Mouse (Mus musculus) heart, embryonic 14.5 days (tissue): ENCODE measurements at regions not wholly inside any gene's neighbourhood (a gene's known extent, or its start where the extent isn't known, plus 50 kb on each side); places are given as distances from the start of the nearest gene placed in this dataset.

ENCODE experiments used
- ATAC-seq: fragments of 200-750 bp; cut with Nextera tagmentation; 2 replicates; pipeline ENCODE4 v1.8.0; 2017; ENCODE audit warnings: low read depth, moderate TSS enrichment; ENCODE audit not compliant: insufficient number of reproducible peaks, insufficient read depth, low FRiP score
- H3K27ac ChIP-seq, 2 experiments: fragments of 200-500 bp in 1 of 2; fragments of 300-500 bp in 1 of 2; sonication (generic) in 1 of 2; replicated peaks in 1 of 2; 2 replicates each; pipeline ENCODE4 v1.5.1; 2012 to 2014; ENCODE audit warnings: low read depth in 2 of 2, low read length in 2 of 2, control low read depth in 1 of 2, mild to moderate bottlenecking in 1 of 2, mixed read lengths in 1 of 2; ENCODE audit not compliant: control insufficient read depth in 1 of 2, insufficient read depth in 1 of 2
- H3K27me3 ChIP-seq: fragments of 300-500 bp; sonication (generic); 2 replicates; pipeline ENCODE4 v1.6.1; 2014; ENCODE audit warnings: mild to moderate bottlenecking, low read length, control low read depth; ENCODE audit not compliant: control insufficient read depth, insufficient read depth
- H3K36me3 ChIP-seq: fragments of 300-500 bp; sonication (generic); 2 replicates; pipeline ENCODE4 v1.6.1; 2014; ENCODE audit warnings: mild to moderate bottlenecking, control low read depth, low read length, mixed read lengths; ENCODE audit not compliant: control insufficient read depth, insufficient read depth
- H3K4me1 ChIP-seq, 2 experiments: fragments of 200-500 bp in 1 of 2; fragments of 300-500 bp in 1 of 2; sonication (generic) in 1 of 2; 2 replicates each; pipeline ENCODE4 v1.6.1; 2012 to 2014; ENCODE audit warnings: low read length in 2 of 2, control low read depth in 1 of 2, mixed read lengths in 1 of 2; ENCODE audit not compliant: control insufficient read depth in 2 of 2, insufficient read depth in 2 of 2
- H3K4me2 ChIP-seq: fragments of 300-500 bp; sonication (generic); 2 replicates; pipeline ENCODE4 v1.6.1; 2014; ENCODE audit warnings: mild to moderate bottlenecking, low read length
- H3K4me3 ChIP-seq, 2 experiments: fragments of 200-500 bp in 1 of 2; fragments of 300-500 bp in 1 of 2; sonication (generic) in 1 of 2; 2 replicates each; pipeline ENCODE4 v1.5.1; 2012 to 2014; ENCODE audit warnings: low read length in 2 of 2, mild to moderate bottlenecking in 2 of 2, control low read depth in 1 of 2, low read depth in 1 of 2, moderate library complexity in 1 of 2; ENCODE audit not compliant: control insufficient read depth in 1 of 2, insufficient read depth in 1 of 2
- H3K9ac ChIP-seq: fragments of 300-500 bp; sonication (generic); 2 replicates; pipeline ENCODE4 v1.6.1; 2014; ENCODE audit warnings: mild to moderate bottlenecking, low read length
- H3K9me3 ChIP-seq: fragments of 300-500 bp; sonication (generic); 2 replicates; pipeline ENCODE4 v1.6.1; 2016; ENCODE audit warnings: low read length, control low read depth; ENCODE audit not compliant: control insufficient read depth
- WGBS: fragments of 180-500 bp; shearing (Covaris S2); extraction: QIAGEN DNeasy Blood & Tissue Kit; methylation state at CpG from one replicate; pipeline ENCODE4 v1.1.7; 2014; 5-methylcytosine and 5-hydroxymethylcytosine counted together

DNA sequence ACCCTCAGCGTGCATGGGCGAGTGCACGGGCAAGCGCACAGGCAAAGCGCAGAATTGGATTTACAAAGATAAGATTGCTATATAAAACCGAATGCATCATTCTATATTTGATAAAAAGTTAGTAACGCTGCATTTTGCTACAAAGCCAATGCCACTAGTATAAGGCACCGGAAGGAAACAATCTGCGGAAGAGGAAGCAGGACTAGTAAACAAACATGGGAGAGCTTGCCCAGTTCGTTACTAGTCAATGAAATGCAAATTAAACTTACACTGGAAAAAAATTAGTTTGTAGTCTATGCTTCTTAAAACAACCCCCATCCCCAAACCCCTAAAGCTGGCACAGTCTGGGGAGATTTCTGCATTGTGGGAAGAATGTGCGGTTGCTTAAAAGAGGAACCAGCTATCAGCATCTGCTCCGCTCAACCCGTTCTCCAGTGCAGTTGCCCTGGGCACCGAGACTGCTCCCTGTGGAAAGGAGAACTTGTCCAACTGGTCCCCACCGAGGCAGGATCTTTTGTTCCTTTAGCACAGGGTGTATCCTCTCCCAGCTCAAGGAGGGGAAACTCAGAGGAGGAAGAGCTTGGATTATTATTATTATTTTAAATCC lies 389.6 kb upstream of the Adgrl2 start:
- Histone ChIP-seq H3K27me3 (no peaks in the 10 kb centered on the region), H3K9me3 (no peaks in the 10 kb centered on the region), H3K36me3 (no peaks in the 10 kb centered on the region), H3K4me3 (no peak overlapping the region), H3K4me1 (peaks cover 6% of the 10 kb centered on the region in 2 experiments; a peak in 3 of 4 replicates), H3K27ac (no peak overlapping the region), H3K9ac (no peak overlapping the region), H3K4me2 (no peak overlapping the region)
- ATAC-seq = no peak
- 70% methylated on average over 15 of the region's 15 CpGs for WGBS

GRCm38 (mm10) chr3:149379249-149379865 lies 389.0 kb upstream of the Adgrl2 start:
- H3K27ac ChIP-seq = no peak overlapping the region
- no peak for ATAC-seq
- WGBS = 81% methylated on average over 3 of the region's 3 CpGs
- no peak overlapping the region for H3K4me3 ChIP-seq
- H3K9me3 ChIP-seq = no peaks in the 10 kb centered on the region
- no peak overlapping the region for H3K9ac ChIP-seq
- H3K4me1 ChIP-seq = peaks cover 6% of the 10 kb centered on the region in 2 experiments; a peak in 3 of 4 replicates
- H3K36me3 ChIP-seq = no peaks in the 10 kb centered on the region
- no peaks in the 10 kb centered on the region for H3K27me3 ChIP-seq
- H3K4me2 ChIP-seq = no peak overlapping the region

GRCm38 (mm10) chr3:149371439-149371838 lies 381.1 kb upstream of the Adgrl2 start:
- Histone ChIP-seq H3K4me1 (peaks cover 6 to 9% of the 10 kb centered on the region in 2 experiments; a peak in 3 of 4 replicates), H3K4me3 (no peak overlapping the region), H3K27ac (no peak overlapping the region), H3K27me3 (no peaks in the 10 kb centered on the region), H3K4me2 (no peak overlapping the region), H3K36me3 (no peaks in the 10 kb centered on the region), H3K9me3 (no peaks in the 10 kb centered on the region), H3K9ac (no peak overlapping the region)
- WGBS = 84% methylated on average over 5 of the region's 5 CpGs
- ATAC-seq = no peak

- WGBS = 86% methylated on average over 6 of the region's 6 CpGs
- H3K27ac ChIP-seq = no peak overlapping the region
- no peak overlapping the region for H3K4me2 ChIP-seq
- H3K4me3 ChIP-seq = no peak overlapping the region
- no peaks in the 10 kb centered on the region for H3K36me3 ChIP-seq
- ATAC-seq = no peak
- H3K4me1 ChIP-seq = peaks cover 6 to 9% of the 10 kb centered on the region in 2 experiments; a peak in 3 of 4 replicates
- no peak overlapping the region for H3K9ac ChIP-seq
- no peaks in the 10 kb centered on the region for H3K27me3 ChIP-seq
- H3K9me3 ChIP-seq = no peaks in the 10 kb centered on the region
Measured at GRCm38 (mm10) chr3:149370517-149371227, 380.3 kb upstream of the Adgrl2 start.

DNA sequence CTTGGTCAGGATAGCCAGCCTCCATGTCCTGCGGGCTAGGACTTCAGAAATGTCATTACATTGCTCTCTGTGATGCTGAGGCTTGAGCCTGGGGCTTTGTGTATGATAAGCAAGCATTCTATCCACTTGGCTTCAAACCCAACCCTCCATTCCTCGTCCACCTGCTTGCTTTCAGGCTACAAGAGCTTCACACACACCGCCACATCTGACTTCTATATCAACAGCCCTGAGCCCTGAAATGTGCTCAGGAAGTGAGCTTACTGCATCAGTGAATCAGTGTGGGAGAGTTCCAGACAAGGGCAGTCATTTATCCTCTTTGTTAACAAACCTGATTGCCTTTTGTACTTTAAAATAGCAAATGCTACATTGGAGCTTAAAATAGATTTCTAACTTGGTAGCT lies 377.5 kb upstream of the Adgrl2 start:
- peaks cover 9% of the 10 kb centered on the region in 2 experiments; a peak in 3 of 4 replicates for H3K4me1 ChIP-seq
- H3K27me3 ChIP-seq = no peaks in the 10 kb centered on the region
- H3K27ac ChIP-seq = peak overlapping the region; percentile 48 to 58; a peak in 3 of 4 replicates
- H3K4me2 ChIP-seq = no peak overlapping the region
- H3K9me3 ChIP-seq = no peaks in the 10 kb centered on the region
- 24% methylated on average over 3 of the region's 3 CpGs for WGBS
- no peak overlapping the region for H3K9ac ChIP-seq
- H3K36me3 ChIP-seq = no peaks in the 10 kb centered on the region
- no peak overlapping the region for H3K4me3 ChIP-seq
- ATAC-seq = no peak

- no peak for ATAC-seq
- Histone ChIP-seq H3K9ac (no peak overlapping the region), H3K36me3 (no peaks in the 10 kb centered on the region), H3K27ac (no peak overlapping the region), H3K9me3 (no peaks in the 10 kb centered on the region), H3K4me2 (no peak overlapping the region), H3K27me3 (no peaks in the 10 kb centered on the region), H3K4me1 (peaks cover 5 to 17% of the 10 kb centered on the region in 2 experiments), H3K4me3 (no peak overlapping the region)
- 23% methylated on average over 2 of the region's 2 CpGs for WGBS
Measured at GRCm38 (mm10) chr3:149360164-149360563, 369.8 kb upstream of the Adgrl2 start.

GRCm38 (mm10) chr3:149358570-149359193 lies 368.3 kb upstream of the Adgrl2 start:
- Histone ChIP-seq H3K4me2 (no peak overlapping the region), H3K4me3 (no peak overlapping the region), H3K36me3 (no peaks in the 10 kb centered on the region), H3K27me3 (no peaks in the 10 kb centered on the region), H3K4me1 (peaks cover 10 to 23% of the 10 kb centered on the region in 2 experiments), H3K9ac (no peak overlapping the region), H3K27ac (0 out of 4 replicates have a peak overlapping the region, but pooled peaks of 1 of the 2 experiments have one; percentile 12), H3K9me3 (no peaks in the 10 kb centered on the region)
- ATAC-seq = no peak
- 54% methylated on average over 6 of the region's 6 CpGs for WGBS
